Mouse (Mus musculus): ENCODE measurements around the gene Gm10718. TPM values are rescaled to one million over a fixed set of nuclear protein-coding genes. Genes with fewer than 3 reads are reported as not detected.
"Not testable (repeated sequence)": the region's sequence is repeated elsewhere in the genome, so short reads cannot be mapped to it uniquely, and the experiment has no call there.

Gene Gm10718
- polyA plus RNA-seq, 1 experiment from 2014 or later: not detected

- H3K27ac ChIP-seq; H3K36me3 ChIP-seq; H3K4me3 ChIP-seq; H3K9me3 ChIP-seq (replicated peaks); DNase-seq (ENCODE audit: low spot score); H3K27me3 ChIP-seq (ENCODE audit: low read depth, poor library complexity, severe bottlenecking); H3K4me1 ChIP-seq: not testable (repeated sequence)
- 76% methylated on average over 6 of the region's 6 CpGs for WGBS
Observed at GRCm38 (mm10) chr9:3015896-3016295, 7.5 kb upstream of the Gm10718 start.

- not testable (repeated sequence) for H3K27me3 ChIP-seq (ENCODE audit: low read depth, poor library complexity, severe bottlenecking); DNase-seq (ENCODE audit: low spot score); H3K27ac ChIP-seq; H3K36me3 ChIP-seq; H3K4me1 ChIP-seq; H3K9me3 ChIP-seq (replicated peaks); H3K4me3 ChIP-seq
- WGBS: 42% methylated on average over 2 of the region's 9 CpGs
Observed at GRCm38 (mm10) chr9:3017108-3017507, 6.2 kb upstream of the Gm10718 start, which contains the start of gene Gm10719. Gm10719 (plus strand) TSS chr9:3017408.

GRCm38 (mm10) chr9:3018944-3019343 lies 4.4 kb upstream of the Gm10718 start:
- H3K9me3 ChIP-seq (replicated peaks); H3K27ac ChIP-seq; H3K4me3 ChIP-seq; DNase-seq (ENCODE audit: low spot score); H3K27me3 ChIP-seq (ENCODE audit: low read depth, poor library complexity, severe bottlenecking); H3K36me3 ChIP-seq; H3K4me1 ChIP-seq: not testable (repeated sequence)
- 59% methylated on average over 9 of the region's 9 CpGs for WGBS

GRCm38 (mm10) chr9:3019835-3020727 lies 3.3 kb upstream of the Gm10718 start:
- 75% methylated on average over 17 of the region's 19 CpGs for WGBS
- not testable (repeated sequence) for H3K36me3 ChIP-seq; H3K9me3 ChIP-seq (replicated peaks); DNase-seq (ENCODE audit: low spot score); H3K4me3 ChIP-seq; H3K27ac ChIP-seq; H3K4me1 ChIP-seq; H3K27me3 ChIP-seq (ENCODE audit: low read depth, poor library complexity, severe bottlenecking)

GRCm38 (mm10) chr9:3022316-3023008 lies 885 bp upstream of the Gm10718 start:
- not testable (repeated sequence) for H3K36me3 ChIP-seq
- peak; percentile 9 for DNase-seq (ENCODE audit: low spot score)

GRCm38 (mm10) chr9:3023985-3024648 lies 770 bp downstream of the Gm10718 start:
- not testable (repeated sequence) for H3K36me3 ChIP-seq; H3K27me3 ChIP-seq (ENCODE audit: low read depth, poor library complexity, severe bottlenecking); H3K4me1 ChIP-seq; H3K4me3 ChIP-seq; DNase-seq (ENCODE audit: low spot score); H3K9me3 ChIP-seq (replicated peaks); H3K27ac ChIP-seq
- WGBS: 76% methylated on average over 16 of the region's 16 CpGs

More at GRCm38 (mm10) chr9:3022316-3023008, 885 bp upstream of the Gm10718 start:
- WGBS: 73% methylated on average over 11 of the region's 13 CpGs
- H3K9me3 ChIP-seq (replicated peaks); H3K4me1 ChIP-seq; H3K27me3 ChIP-seq (ENCODE audit: low read depth, poor library complexity, severe bottlenecking); H3K27ac ChIP-seq; H3K4me3 ChIP-seq: not testable (repeated sequence)

GRCm38 (mm10) chr9:3024912-3025467 lies 1.6 kb downstream of the Gm10718 start, which contains the start of gene Gm10717:
Gm10717 (plus strand) TSS chr9:3025417.
- 71% methylated on average over 12 of the region's 12 CpGs for WGBS
- not testable (repeated sequence) for H3K27ac ChIP-seq; H3K36me3 ChIP-seq; H3K9me3 ChIP-seq (replicated peaks); H3K4me3 ChIP-seq; DNase-seq (ENCODE audit: low spot score); H3K27me3 ChIP-seq (ENCODE audit: low read depth, poor library complexity, severe bottlenecking); H3K4me1 ChIP-seq

GRCm38 (mm10) chr9:3025653-3026052 lies 2.3 kb downstream of the Gm10718 start:
- DNase-seq (ENCODE audit: low spot score); H3K4me3 ChIP-seq; H3K27ac ChIP-seq; H3K9me3 ChIP-seq (replicated peaks); H3K4me1 ChIP-seq; H3K36me3 ChIP-seq; H3K27me3 ChIP-seq (ENCODE audit: low read depth, poor library complexity, severe bottlenecking): not testable (repeated sequence)
- 70% methylated on average over 5 of the region's 6 CpGs for whole genome bisulfite sequencing

- not testable (repeated sequence) for H3K4me1 ChIP-seq; DNase-seq (ENCODE audit: low spot score); H3K36me3 ChIP-seq; H3K4me3 ChIP-seq; H3K27ac ChIP-seq; H3K9me3 ChIP-seq (replicated peaks); H3K27me3 ChIP-seq (ENCODE audit: low read depth, poor library complexity, severe bottlenecking)
- 75% methylated on average over 5 of the region's 5 CpGs for WGBS
Observed at GRCm38 (mm10) chr9:3026136-3026535, 2.8 kb downstream of the Gm10718 start.

GRCm38 (mm10) chr9:3026741-3027140 lies 3.4 kb downstream of the Gm10718 start:
- not testable (repeated sequence) for H3K9me3 ChIP-seq (replicated peaks); H3K27ac ChIP-seq; H3K4me1 ChIP-seq; H3K27me3 ChIP-seq (ENCODE audit: low read depth, poor library complexity, severe bottlenecking); H3K4me3 ChIP-seq; DNase-seq (ENCODE audit: low spot score); H3K36me3 ChIP-seq
- WGBS: 66% methylated on average over 9 of the region's 9 CpGs

- peak; percentile 37 for DNase-seq (ENCODE audit: low spot score)
- H3K27ac ChIP-seq; H3K36me3 ChIP-seq; H3K4me3 ChIP-seq; H3K9me3 ChIP-seq (replicated peaks); H3K27me3 ChIP-seq (ENCODE audit: low read depth, poor library complexity, severe bottlenecking); H3K4me1 ChIP-seq: not testable (repeated sequence)
- 73% methylated on average over 9 of the region's 9 CpGs for WGBS
Observed at GRCm38 (mm10) chr9:3027200-3027599, 3.9 kb downstream of the Gm10718 start.

GRCm38 (mm10) chr9:3029276-3030000 lies 6.1 kb downstream of the Gm10718 start:
- not testable (repeated sequence) for H3K27ac ChIP-seq; H3K36me3 ChIP-seq; H3K9me3 ChIP-seq (replicated peaks); H3K4me1 ChIP-seq; H3K27me3 ChIP-seq (ENCODE audit: low read depth, poor library complexity, severe bottlenecking); DNase-seq (ENCODE audit: low spot score); H3K4me3 ChIP-seq
- WGBS: 63% methylated on average over 14 of the region's 16 CpGs
